Mouse (Mus musculus): Measurements from ENCODE around the gene Rnf111. TPM values are rescaled to one million over a fixed set of nuclear protein-coding genes. Genes with fewer than 3 reads are reported as not detected.

Gene Rnf111
- 13.6 and 14.3 TPM in 2 replicates for polyA plus RNA-seq (2015; fragmentation: Nextera tagmentation; extraction: Ambion mirVana)

DNA sequence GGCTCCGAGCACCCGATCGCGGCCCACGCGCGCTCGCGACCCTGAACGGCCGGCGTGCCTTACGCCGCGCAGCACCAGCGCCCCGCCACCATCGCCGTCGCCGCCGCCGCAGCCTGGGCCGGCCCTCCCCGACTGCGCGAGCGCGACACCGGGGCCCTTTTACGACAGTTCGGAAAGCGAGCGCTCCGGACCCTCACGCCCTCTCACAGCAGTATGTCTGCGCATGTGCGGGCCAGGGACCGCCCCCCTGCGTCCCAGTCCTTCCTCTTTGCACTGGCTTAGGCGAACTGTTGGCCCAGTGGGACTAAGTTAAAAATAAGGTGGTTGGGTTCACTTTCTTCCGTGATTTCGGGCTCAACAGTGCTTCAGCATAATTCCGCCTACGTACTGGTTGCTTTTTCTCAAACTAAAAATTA is at the start of gene Rnf111:
Gene Rnf111 (minus strand): TSS at position 100 of the 416 bp plus-strand sequence.

GRCm38 (mm10) chr9:70542305-70543041 is 38.9 kb upstream of the Rnf111 start, which contains the start of gene Sltm:
Sltm (plus strand) TSS chr9:70542754.

DNA sequence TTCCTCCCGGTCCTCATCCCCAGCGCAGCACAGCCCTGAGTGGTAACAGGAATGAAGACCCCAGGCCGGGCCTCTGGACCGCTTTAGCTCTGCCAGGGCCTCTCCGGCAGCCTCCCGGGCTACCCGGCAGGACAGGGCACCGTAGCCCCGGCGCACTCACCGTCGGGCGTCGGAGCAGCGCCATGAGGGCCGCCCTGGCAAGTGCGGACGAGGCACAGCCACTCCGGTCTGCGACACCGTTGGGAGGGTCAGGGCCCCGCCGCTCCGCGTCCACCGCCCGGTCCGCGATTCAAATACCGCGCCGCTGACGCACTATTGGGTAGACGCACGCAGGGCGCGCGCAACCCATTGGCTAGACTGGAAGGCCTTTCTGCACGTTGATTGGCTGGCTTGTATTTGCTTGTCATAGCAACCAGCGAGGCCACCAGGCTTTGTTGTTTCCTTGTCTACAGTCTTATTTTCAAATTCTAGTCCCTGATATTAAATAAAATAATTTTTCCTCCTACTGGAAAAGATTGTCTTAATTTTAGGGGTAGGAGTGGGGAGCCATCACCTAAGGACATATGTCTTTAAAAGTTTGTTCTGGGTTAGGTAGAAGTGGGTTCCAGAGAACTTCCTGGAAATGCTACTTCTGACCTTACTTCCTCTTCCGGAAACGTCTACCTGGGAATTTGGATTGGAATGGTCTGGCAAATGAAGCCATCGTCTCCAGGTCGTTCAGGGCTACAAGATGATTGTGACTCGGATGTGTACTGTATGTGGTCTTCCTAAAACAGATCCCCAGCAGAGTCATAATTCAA is 82.1 kb downstream of the Rnf111 start, which contains the start of gene Ccnb2:
Gene Ccnb2 (minus strand): TSS at position 291 of the 800 bp plus-strand sequence.

Small RNA genes lying within 50 kb of the gene (microRNA-seq; reads per million reads assigned to microRNA genes)
- gene Mir5626, result 2.2 reads per million

Other genes starting within 250 kb of the Rnf111 start
- gene Ccnb2, start 82.2 kb downstream of the Rnf111 start, polyA plus RNA-seq (2015; fragmentation: Nextera tagmentation; extraction: Ambion mirVana), result 41.0 and 45.6 TPM in 2 replicates
- 22.3 and 24.3 TPM in 2 replicates for gene Sltm, start 39.0 kb upstream of the Rnf111 start, polyA plus RNA-seq (2015; fragmentation: Nextera tagmentation; extraction: Ambion mirVana)
- 1.3 and 1.7 TPM in 2 replicates for gene Gm10642, start 152.5 kb upstream of the Rnf111 start, polyA plus RNA-seq (2015; fragmentation: Nextera tagmentation; extraction: Ambion mirVana)
- 10.8 and 11.0 TPM in 2 replicates for gene Mindy2, start 153.4 kb upstream of the Rnf111 start, polyA plus RNA-seq (2015; fragmentation: Nextera tagmentation; extraction: Ambion mirVana)
- 49.3 and 50.8 TPM in 2 replicates for gene Adam10, start 175.3 kb upstream of the Rnf111 start, polyA plus RNA-seq (2015; fragmentation: Nextera tagmentation; extraction: Ambion mirVana)

Measured in urinary bladder, postnatal 0 days (tissue).